Mouse (Mus musculus) CD4-positive naive resting alpha-beta T cell, adult 57 days (primary cell): ENCODE results near the gene Trp53i11. TPM values are rescaled to one million over a fixed set of nuclear protein-coding genes. Genes with fewer than 3 reads are reported as not detected.

Experiments used
- total RNA-seq: library from RNA; stranded (reverse); gene quantifications from one replicate; pipeline ENCODE4 v1.2.4, GENCODE M21; 2023

Trp53i11 gene
- total RNA-seq: 43.5 TPM

DNA sequence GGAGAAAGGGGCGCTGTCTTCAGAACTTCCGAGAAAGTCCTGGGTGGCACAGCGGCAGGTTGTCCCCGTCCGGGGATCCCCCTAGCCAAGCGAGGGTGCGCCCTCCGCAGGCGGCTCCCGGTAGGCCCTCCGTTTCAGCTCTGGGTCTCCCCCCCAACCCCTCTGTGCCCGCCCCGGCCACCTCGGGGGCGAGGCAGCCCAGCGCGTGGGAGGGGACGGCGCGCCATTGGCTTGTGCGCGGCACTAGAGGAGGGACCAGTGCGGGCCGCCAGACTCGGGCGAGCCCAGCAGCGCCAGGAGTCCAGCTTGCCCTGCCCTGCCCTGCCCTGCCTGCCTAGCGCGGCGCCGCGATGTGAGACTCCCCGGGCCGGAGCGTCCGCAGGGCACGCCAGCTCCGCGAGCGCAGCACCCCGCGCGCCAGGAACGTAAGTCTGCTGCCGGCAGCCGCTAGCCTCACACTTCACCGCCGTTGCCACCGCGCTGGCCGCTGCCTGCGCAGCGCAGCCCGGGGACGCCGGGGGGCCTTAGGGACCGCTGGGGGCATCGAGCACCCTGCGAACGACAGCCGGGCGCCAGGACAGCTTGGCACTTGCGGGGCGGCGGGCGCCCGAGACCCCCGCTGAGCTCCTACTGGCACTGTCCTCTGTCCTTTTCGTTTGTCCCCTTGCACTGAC lies at the start of gene Trp53i11:
Gene Trp53i11, plus strand, starts transcription at position 226 of the 674 bp plus-strand sequence.

Other genes starting within 250 kb of the Trp53i11 start
- gene Prdm11, start 141.4 kb upstream of the Trp53i11 start, total RNA-seq: 18.1 TPM
- 0.98 TPM for gene Tspan18, start 147.0 kb downstream of the Trp53i11 start, total RNA-seq